Mouse (Mus musculus) NIH3T3 (cell line): Measurements from ENCODE around the gene Hacd1.
"Not testable (repeated sequence)": the region's sequence is repeated elsewhere in the genome, so short reads cannot be mapped to it uniquely, and the experiment has no call there.

Source experiments
- DNase-seq: peaks from one replicate; pipeline ENCODE4 v3.0.0-alpha.2; 2012; ENCODE audit warnings: low read depth

Gene Hacd1

DNA sequence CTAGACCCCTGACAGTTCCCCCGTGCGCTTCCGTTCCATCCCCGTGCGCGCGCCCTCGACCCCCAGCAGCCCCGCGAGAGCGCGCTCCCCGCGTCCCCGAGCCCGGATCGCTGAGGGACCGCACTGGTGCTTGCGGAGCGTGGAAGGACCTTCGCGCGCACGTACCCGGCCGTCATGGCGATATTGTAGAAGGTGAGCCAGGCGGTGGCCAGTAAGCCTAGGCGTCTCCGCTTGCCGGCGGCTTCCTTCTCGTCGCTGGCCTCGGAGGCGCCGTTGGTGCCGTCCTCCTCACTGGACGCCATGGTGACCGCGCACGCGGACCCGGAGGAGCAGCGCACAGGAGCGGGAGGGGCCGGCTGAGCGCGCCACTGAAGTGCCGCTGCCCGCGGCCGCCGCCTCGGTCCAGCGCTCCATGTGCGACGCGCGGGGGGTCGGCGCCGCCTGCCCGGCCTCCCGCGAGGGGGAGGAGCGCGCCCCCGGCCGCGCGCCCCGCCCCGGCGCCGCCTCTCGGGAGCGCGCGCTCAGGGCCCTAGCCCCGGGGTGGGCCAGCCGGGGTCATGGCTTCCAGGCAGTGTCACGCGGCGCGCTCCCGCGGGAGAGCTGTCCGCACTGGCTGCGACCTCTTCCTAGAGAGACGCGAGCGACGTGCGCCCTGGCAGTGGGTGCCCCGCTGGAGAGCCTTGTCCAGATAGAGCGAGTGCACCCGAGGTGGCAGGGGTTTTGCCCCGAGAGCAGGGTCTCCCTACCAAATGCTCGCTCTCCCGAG is at the start of gene Hacd1:
Gene Hacd1, minus strand, starts transcription at position 570 of the 766 bp plus-strand sequence.
- DNase-seq: peak; percentile 84

DNA sequence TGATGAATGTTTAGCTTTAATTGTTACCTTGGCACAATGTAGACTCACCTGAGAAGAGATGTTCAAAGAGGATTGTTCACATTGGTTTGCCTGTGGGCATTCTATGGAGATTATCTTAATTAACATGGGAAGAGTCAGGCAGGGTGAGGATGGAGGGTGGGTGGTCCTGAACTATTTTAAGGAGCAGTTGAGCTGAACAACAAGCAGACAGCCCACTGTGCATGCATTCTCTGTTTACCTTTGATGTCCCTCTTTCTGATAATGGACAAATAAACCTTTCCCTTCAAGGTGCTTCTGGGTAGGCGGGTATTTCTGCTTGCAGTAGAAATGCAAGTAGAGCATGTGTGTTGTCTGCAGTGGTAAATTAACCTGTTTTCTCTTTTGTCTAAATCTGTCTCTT is 48.0 kb upstream of the Hacd1 start:
- DNase-seq: no peak

- no peak for DNase-seq
Measured at GRCm38 (mm10) chr2:14102603-14103002, 46.7 kb upstream of the Hacd1 start.

GRCm38 (mm10) chr2:14100533-14100932 is 44.6 kb upstream of the Hacd1 start:
- no peak for DNase-seq

- not testable (repeated sequence) for DNase-seq
Measured at GRCm38 (mm10) chr2:14078527-14078926, 22.6 kb upstream of the Hacd1 start.

DNA sequence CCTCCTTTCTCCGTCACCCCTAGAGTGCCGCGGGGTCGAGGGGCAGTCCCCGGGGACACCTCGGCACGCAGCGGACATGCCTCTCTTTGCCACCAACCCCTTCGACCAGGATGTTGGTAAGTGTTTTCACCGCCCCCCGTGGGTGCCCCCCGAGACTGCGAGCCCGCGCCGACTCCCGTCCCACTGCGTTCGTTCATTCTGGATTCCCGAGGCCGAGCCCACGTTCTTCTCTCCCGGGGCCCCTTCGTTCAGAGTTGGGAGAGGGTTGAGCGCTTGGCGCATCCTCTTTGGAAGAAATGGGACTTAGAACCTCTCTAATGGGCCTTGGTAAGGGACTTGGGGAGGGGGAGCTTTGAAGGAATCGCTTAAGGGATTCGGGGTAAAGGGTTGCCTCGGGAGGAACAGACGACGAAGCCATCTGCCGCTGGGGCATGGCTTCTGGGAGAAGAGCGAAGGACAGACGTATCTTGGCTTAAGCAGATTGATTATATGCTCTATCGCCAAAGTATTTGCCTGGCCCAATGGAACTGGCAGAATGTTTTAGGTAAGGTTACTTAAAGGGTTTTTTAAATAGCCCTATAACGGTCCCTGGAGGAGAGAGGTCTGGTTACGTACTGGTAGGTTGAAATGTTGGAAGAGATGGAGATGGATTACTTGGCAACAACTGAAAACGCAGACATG is 18.4 kb upstream of the Hacd1 start:
- peak; percentile 68 for DNase-seq

DNA sequence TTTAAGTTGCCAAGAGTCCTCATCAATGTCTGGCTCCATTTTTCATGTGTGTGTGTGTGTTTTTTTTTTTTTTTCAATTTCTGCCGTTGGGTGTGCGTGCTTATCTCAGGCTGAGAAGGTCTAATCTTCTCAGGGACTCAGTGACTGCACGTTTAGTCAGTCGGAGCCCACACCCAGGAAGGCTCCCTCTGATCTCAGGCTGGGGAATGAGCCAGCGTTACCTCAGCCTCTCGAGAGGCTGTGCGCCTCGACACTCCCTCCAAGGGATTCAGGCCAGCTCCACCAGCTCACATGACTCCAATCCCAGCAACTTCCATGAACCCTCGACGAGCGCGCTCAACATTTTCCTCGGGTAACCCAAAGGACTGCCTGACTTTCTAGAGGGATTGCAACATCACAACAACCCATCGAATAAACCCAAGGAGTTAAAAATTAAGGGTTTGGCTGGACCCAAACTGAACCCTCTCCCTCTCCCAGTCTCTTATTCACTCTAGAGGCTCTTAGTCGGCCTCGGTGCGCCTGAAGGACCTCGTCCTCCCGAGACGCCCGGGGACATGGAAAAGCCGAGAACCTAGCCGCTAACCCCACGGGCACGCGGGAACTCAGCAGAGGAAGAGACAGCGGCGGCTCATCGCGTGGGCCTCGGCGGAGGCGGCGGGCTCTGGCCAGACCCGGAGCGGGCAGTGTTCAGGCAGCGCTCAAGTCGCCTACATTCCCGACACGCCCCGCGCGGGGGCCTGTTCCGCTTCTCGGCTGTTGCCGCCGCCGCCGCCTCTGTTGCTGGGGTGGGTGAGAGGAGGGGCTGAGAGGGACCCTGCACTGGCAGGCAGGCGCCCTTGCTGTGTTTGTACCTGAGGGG is 17.7 kb upstream of the Hacd1 start, which contains the start of gene Stam:
Gene Stam, plus strand, starts transcription at position 737 of the 859 bp plus-strand sequence.
- DNase-seq: peak; percentile 96

GRCm38 (mm10) chr2:14073008-14073361 is 17.1 kb upstream of the Hacd1 start:
- no peak for DNase-seq

- peak; percentile 59 for DNase-seq
Measured at GRCm38 (mm10) chr2:14070466-14070865, 14.5 kb upstream of the Hacd1 start.

GRCm38 (mm10) chr2:14069027-14069426 is 13.1 kb upstream of the Hacd1 start:
- DNase-seq: no peak

DNA sequence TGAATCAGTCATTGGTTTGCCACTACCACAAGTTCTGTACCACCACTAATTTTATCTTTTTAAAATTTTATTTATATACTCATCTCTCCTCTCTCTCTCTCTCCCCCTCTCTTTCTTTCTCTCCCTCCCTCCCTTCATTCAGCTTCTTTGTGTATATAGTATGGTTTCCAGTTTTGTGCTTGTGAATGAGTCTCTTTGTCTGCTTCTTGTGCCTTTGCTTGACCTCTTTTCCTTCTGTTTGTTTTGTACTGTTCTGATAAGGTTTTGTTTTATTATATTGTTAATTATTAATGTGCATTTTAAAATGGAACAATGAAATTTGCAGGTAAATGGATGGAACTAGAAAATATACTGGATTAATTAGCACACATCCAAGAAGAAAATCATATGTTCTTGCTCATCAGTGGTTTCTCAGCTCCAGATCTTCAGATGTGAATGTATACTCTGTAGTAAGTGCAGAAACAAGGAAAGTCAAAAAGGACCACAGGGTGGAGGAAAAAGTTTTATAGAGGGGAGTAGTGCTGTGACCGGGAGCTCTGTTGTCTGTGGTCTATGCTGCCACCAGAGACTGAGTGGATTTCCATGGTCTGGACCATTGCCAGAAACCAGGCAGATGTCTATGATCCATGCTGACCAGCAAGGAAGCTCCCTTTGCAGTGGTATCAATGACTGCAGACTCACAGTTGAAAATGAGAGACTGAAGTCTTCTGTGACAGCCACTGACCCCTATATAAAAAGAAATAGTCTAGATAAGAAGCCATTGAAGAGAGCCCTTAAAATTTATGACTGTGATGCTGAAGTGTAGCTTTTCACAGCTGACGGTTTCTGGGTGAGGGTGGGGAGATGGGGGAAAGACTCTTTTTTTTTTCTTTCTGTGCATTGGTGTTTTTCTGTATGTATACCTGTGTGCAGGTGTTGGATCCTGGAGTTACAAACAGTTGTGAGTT is 10.0 kb upstream of the Hacd1 start:
- DNase-seq: no peak

DNA sequence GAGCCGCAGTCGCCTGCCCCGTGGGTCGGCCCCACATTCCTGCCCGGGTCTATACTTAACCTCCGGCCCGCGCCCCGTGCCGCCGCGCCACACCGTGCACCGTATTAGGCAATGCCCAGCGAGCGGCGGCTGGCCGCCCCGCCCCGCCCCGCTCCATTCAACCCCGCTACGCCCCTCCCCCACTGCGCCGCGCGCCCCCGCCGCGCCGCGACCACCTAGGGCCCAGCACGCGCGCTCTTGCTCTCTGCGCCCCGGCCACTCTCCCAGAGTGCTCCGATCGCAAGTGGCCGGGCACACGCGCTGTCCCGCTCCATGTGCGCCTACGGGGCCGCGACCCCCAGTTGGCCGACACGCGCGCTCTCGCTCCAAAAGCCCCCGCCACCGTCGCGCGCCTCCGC is 768 bp downstream of the Hacd1 start:
- peak; percentile 85 for DNase-seq

GRCm38 (mm10) chr2:14054716-14055115 is 1.2 kb downstream of the Hacd1 start:
- no peak for DNase-seq

DNA sequence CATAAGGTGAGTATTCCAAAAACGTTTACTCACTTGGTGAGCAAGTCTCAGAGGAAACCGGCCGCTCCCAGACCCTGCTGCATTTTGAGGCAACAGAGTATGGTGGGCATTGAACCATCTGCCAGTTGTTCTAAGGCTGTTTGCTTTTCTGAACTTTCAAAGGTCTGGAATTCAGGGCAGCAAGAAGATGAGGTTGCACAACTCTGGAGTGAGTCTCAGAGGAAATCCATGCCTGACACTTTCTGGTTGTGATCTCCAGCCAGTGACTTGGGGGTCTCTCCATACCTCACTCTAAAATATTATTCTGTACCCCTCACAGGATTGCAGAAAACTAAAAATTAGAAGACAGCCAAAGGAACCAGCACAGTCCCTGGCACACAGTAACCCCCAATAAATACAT is 1.8 kb downstream of the Hacd1 start:
- DNase-seq: peak; percentile 33

DNA sequence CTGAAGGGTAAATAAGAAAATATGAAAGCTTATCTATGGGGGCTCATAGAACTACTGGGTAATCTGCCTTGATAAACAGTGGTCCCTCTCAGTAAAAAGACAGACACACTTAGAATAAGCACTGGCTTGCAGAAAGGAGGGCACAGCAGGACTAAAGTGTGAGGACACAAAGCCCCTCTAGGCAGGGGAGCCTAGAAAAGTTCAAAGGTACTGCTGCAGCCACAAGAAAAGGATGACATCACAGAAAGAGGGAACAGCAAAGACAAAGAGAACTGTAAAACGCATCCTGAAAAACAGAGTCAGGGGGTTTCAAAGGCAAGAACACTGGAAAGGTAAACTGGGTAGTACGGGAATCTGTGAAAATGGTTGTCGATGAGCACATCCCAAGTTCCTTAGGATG is 2.3 kb downstream of the Hacd1 start:
- DNase-seq: no peak

DNA sequence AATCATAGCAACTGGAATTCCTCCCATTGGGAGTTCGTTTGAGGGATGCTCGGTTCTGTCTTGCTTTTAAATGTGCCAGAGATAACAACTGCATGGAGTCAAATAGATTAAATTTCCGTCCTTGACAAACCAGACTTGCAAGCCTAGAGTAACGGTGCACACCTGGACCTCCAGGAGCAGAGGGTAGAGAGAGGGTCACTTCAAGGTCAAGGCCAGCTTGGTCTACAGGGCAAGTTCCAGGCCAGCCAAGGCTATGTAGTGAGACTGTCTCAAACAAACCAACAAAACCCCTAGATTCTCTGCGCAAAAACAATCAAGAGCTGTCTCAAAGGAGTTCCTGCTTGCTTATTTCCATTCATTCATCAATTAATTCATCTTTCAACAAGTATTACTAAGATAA is 7.1 kb downstream of the Hacd1 start:
- DNase-seq: no peak

GRCm38 (mm10) chr2:14048381-14048780 is 7.6 kb downstream of the Hacd1 start:
- peak; percentile 91 for DNase-seq

GRCm38 (mm10) chr2:14043577-14044170 is 12.3 kb downstream of the Hacd1 start:
- DNase-seq: no peak

DNA sequence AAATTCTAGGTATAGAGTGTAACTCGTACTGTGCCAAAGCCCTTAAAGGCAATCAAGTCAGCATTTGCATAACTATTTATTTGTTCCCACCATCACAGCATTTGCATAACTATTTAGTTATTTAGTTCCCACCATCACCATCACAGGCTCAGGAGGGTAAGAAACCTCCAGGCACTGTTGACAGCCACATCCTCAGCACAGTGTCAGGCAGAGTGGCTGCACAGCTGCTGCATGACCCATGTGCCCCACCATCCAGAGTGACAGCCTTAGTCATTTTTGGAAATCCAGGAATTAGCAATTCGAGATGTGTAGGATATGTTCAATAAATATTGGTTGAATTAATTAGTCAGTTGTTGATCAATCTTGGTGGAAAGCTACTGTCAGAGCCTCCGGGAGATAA is 12.9 kb downstream of the Hacd1 start:
- no peak for DNase-seq

- no peak for DNase-seq
Measured at GRCm38 (mm10) chr2:14041249-14041648, 14.7 kb downstream of the Hacd1 start.

GRCm38 (mm10) chr2:14019228-14019627 is 36.7 kb downstream of the Hacd1 start:
- DNase-seq: no peak
